Mouse (Mus musculus) heart, postnatal 25 days (tissue): ENCODE data around the gene Trappc12. TPM values are rescaled to one million over a fixed set of nuclear protein-coding genes. Genes with fewer than 3 reads are reported as not detected.

Experiments used
- DNase-seq: peaks from one replicate; pipeline ENCODE4 v3.0.0; 2022; ENCODE audit warnings: low spot score
- intact Hi-C: fragments of 180-260 bp; cut with DNase I; formaldehyde crosslinking; loops from one replicate; pipeline ENCODE4 v1.15.1; 2025
- total RNA-seq, 2 experiments: library from RNA; stranded (reverse); gene quantifications; 2 replicates each; pipeline ENCODE4 v1.2.3; 2021

Gene Trappc12
- total RNA-seq, result 10 to 100 TPM; 19.4 to 21.5 TPM

DNA sequence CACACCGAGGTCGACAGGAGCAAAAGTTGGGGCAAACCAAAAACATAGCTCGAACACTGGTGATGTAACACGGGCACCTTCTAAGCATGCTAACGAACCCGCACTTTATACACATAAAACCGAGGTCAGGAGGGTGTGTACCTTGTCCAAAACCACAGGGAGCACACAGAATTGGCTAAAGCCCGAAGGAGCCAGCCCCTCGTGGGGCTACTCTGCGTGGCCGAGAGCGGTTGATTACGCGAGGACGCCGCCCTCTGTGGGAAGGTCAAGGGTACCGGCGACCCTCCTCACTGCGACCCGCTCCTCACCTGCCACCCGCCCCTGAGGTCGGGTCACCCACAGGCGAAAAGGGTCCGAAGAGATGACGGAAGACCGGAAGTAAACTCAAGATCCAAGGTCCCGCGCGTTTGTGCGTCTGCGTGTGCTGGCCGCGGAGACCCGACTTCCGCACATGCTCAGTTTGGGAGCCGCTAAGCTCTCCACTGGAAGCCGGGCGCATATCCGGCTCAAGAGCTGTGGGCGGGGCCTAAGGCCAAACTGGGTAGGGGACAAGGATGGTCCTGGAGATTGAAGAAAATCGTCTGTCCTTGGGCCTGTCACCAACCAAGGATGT lies at the start of gene Trappc12:
Trappc12 (minus strand) TSS at position 452 of the 613 bp plus-strand sequence.
- DNase-seq, result peak; percentile 71
- intact Hi-C loops, result loop anchor here (5.0 kb wide), 2 partner anchors 98 to 542 kb away; no protein-coding TSS in a partner anchor

- DNase-seq, result no peak
- intact Hi-C loops, result no loop called here
These were observed 49.6 kb upstream of the Trappc12 start for GRCm38 (mm10) chr12:28799798-28800411.

- intact Hi-C loops, result no loop called here
- DNase-seq, result no peak
These were observed 46.7 kb upstream of the Trappc12 start for GRCm38 (mm10) chr12:28796881-28797420.

- DNase-seq, result no peak
- intact Hi-C loops, result no loop called here
These were observed 44.8 kb upstream of the Trappc12 start for GRCm38 (mm10) chr12:28795041-28795440.

DNA sequence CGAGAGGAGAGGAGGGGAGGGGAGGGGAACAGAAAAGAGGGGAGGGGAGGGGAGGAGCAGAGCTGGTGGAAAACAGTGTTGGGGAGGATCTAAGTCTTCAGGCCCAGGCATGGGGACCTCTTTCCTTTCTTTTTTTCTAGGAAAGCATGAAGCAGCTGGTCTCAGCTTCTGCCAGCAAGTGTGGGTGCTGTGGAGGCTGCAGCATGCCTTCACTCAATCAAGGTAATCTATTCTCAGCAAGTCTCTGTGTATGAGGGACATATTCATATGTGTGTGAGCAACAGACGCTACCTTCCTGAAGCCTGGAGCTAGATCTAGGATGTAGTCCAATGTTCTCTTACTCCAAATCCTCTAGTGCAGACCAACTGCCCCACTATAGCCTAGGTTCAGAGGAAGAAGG lies 43.4 kb upstream of the Trappc12 start:
- DNase-seq, result no peak
- intact Hi-C loops, result no loop called here

DNA sequence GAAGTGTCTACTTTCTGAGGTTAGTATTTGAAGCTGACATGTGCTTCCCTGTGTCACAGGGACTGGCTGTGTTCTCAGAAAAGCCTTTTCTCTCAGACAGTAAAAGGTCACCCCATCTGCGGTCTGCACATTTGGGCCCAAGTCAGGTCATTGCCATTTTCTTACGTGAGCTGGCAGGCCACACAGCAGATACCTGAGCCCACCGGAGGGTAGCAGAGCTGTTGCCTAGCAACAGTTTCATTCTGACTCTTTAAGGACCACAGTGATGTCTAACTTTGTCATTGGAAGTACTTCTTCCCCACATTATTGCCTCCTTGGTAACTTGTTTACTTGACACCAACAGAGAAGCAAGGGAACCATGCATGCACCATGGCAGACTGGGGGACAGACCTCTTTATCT lies 42.3 kb upstream of the Trappc12 start:
- intact Hi-C loops, result no loop called here
- no peak for DNase-seq

DNA sequence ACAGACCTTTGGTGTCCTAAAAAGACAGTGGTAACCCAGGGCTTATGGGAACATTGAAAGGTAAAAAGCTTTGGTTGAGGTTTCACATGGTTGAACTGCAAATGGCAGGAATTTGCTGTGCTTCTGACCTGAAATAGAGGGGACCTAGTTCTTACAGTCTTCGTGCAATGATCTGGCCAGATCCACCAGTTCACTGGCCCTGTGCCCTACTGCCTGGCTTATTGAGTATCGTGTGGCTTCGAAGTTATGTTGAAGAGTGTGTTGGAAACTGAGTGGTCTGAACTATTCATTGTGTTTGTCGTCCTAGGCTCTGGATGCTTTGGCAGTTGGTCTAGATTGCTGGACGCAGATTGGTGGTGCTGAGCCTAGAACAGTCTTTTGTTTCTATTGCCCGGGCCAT lies 36.0 kb upstream of the Trappc12 start:
- intact Hi-C loops, result no loop called here
- DNase-seq, result no peak

DNA sequence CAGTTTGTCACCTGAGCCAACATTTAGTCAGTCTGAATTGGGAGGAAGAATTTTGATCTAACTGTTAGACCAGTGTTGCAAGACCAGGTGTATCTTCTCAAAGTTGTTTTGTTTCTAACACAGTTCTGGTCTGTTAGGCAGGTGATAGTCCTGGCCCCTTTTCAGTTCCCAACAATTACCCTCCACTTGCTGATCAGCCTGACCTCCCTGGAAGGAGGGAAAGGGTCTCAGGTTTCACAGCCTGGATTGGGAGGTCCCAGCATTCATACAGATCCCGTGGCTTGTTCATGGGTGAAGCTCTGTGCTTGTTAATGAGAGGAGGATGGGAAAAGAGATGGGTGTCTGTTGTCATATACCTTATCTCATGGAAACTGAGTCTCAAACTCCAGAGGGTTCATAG lies 35.0 kb upstream of the Trappc12 start:
- no peak for DNase-seq
- intact Hi-C loops, result no loop called here

- intact Hi-C loops, result no loop called here
These were observed 34.6 kb upstream of the Trappc12 start for GRCm38 (mm10) chr12:28784864-28785263.

DNA sequence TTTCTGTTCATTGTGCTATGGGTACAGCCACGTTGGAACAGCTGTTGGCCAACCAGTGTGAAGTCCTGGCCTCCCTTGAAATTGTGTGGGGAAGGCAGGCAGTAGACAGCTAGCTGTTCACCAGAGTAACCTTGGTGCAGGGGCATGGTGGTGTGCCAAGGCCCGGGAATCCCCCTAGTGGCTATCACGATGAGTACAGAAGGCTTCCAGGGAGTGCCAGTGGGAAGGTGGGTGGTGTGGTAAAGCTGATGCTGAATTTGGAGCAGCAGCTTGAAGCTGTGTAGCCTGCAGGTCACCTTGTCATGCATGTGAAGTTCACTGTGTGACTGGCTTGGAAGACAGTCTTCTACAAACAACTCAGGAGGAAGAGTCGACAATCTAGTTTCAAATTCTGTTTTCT lies 34.1 kb upstream of the Trappc12 start:
- intact Hi-C loops, result no loop called here
- DNase-seq, result no peak

More at GRCm38 (mm10) chr12:28784864-28785263, 34.6 kb upstream of the Trappc12 start:
- DNase-seq, result no peak

- no peak for DNase-seq
- intact Hi-C loops, result no loop called here
These were observed 32.4 kb upstream of the Trappc12 start for GRCm38 (mm10) chr12:28782637-28783036.

DNA sequence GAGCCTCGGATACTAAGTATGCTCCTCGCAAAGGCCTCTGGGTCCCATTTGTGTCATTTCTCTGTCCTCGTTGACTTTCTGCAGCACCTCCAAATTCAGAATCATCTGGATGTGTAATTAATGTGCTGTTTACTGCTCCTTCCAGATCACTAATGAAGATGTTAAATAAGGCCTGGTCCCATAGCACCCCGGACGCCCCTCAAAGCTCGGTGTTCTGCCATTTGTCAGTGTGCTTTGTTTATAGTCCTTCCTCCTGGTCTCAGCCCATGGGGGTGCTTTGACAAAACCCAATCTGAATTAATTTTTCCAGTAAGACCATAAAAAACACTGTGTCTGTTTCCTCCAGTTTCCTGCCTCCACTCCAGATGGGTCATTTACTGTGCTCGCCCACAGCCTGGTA lies 29.9 kb upstream of the Trappc12 start:
- DNase-seq, result no peak
- intact Hi-C loops, result no loop called here

DNA sequence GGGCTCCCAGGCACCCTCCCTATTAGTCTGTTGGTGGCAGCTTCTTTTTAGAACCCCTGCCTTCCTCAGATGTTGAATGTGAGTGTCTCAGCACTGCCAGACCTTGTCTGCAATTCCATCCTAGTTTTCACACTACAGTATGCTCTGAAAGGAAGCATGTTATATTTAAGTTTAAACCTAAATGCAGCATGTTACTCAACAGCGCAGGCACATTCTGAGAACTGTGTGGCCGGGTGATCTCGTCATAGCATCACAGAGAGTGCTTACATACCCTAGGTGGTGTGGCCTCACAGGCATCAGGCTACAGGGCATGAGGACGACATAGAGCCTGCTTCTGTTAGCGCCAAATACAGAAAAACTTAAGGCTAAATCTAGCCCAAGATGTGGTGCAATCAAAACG lies 25.4 kb upstream of the Trappc12 start:
- DNase-seq, result no peak
- intact Hi-C loops, result no loop called here

DNA sequence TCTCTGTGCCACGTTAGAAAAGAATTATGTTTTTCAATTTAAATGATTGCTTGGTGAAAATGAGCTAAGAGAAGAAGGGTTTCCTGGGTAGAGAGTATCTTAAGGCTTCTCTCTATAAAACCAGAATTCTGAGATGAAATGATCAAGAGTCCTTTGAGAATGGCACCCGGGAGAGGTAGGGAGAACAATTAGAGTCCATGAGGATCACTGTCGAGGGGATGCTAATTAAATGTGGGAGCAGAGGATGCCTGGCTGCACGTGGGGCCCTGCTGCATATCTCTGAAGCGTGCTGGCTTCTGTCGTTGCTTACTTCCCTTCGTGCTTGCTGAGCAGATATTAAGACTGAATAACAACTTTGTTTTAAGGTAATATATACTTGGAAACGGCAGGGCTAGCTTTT lies 24.8 kb upstream of the Trappc12 start:
- intact Hi-C loops, result no loop called here
- DNase-seq, result no peak

DNA sequence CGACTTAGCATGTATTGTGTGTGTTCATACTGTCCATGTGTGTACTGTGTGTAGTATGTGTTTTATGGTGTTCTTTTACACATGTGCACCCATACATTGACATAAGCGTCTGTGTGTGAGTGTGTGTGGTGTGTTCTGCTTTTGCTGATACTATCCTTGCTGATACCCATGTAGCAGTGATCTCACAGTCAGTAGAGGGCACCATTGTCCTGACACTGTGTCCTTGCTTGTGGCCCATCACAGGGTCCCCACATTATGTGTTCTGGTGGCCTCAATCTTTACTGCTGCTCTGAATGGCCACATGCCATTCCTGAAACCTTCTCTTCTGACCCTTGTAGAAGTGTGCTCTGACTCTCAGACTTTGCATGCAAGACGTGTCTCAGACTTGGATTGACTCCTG lies 23.5 kb upstream of the Trappc12 start:
- intact Hi-C loops, result no loop called here
- no peak for DNase-seq

- no peak for DNase-seq
- intact Hi-C loops, result no loop called here
These were observed 19.7 kb upstream of the Trappc12 start for GRCm38 (mm10) chr12:28769953-28770352.

- no peak for DNase-seq
- intact Hi-C loops, result no loop called here
These were observed 5.7 kb upstream of the Trappc12 start for GRCm38 (mm10) chr12:28756019-28756418.

DNA sequence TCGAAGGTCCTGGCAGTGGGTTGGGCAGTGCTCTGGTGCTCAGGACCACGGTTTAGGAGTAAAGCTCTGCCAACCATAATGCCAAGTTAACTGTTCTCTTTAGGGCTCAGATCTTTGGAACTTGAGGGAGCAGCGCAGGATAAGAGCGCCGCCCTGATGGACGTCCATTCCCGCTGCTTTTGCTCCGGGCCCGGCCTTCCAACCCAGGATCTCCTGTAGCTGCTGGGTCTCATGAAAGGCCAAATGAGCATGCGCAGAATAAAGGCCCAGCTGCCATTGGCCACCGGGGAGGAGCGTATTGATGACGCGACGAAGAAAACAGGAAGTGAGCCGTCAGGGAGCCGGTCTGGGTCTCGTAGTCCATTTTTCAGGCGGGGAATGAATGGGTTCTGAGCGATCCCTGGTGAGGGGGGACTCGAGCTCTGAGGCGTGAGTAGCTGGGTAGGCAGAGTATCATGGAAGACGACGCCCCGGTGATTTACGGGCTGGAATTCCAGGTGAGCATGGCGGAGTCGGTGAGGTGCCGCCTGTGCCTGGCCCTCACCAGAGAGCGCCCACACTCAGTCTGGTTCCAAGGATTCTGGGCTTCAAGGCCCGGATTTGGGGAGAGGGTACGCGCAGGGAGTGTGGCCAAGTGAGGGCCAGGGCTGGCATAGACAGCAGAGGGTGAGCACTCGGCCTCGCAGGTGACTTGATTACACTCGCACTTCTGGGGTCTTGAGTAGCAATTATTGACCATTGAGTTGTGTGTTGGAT lies 1.4 kb upstream of the Trappc12 start, which contains the start of gene Eipr1:
Eipr1 (plus strand) TSS at position 296 of the 756 bp plus-strand sequence.
- peak; percentile 83 for DNase-seq
- intact Hi-C loops, result loop anchor here (5.0 kb wide), 2 partner anchors 99 to 541 kb away; no protein-coding TSS in a partner anchor

DNA sequence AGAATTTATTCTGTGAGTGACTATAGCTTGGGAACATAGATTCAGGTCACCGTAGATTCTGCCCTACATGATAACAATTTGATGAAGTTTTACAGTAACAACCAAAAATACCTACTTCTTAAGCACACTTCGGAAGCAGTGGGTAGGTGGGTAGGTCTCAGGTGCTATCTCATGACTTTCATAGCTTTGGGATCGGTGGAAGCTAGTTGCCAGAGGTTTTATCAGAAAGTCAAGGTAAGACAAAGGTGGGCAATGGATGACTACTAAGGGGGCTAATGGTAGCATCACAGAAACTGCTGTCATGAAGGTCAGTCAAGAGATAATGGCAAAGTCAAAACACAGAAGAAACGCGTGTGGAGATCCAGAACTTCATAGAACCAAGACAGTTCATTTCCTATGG lies 604 bp upstream of the Trappc12 start:
- intact Hi-C loops, result loop anchor here (5.0 kb wide), 2 partner anchors 99 to 541 kb away; no protein-coding TSS in a partner anchor
- DNase-seq, result no peak

DNA sequence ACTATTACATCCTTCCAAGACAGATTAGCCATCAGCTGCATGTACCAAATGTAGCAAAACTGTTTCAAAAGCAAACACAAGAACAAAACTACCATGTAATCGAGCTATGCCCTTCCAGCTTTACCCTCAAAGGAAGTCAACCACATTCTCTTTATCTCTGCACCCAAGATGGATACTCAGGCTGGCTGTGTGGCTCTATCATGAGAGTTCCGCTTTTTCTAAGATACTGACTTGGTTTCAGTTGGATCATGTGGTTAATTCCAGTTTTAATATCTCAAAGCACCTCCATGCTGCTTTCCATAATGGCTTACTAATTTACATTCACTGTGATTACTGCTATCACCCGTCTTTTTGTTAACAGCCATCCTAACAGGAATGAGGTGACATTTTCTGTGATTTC lies 6.9 kb downstream of the Trappc12 start:
- DNase-seq, result no peak
- intact Hi-C loops, result no loop called here

DNA sequence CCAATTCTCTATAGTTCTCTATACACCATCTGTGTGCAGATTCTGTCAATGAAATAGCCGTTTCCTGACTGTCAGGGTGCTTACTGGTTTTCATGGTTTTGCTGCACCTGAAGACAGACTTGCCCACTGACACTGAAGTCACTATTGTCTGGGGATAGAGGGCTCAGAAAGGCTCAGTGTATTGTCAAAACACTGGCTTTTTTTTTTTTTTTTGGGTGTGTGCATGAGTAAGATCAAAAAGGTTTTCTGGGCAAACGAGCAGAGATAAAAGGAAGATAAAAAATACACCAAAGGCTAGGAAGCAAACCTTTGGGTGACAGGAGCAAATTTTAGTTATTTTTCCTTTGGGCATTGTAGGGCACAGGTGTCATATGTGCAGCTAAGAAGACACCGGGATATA lies 15.0 kb downstream of the Trappc12 start:
- DNase-seq, result no peak
- intact Hi-C loops, result no loop called here
